Mouse (Mus musculus): Measurements from ENCODE around the gene Zpld1. TPM values are rescaled to one million over a fixed set of nuclear protein-coding genes. Genes with fewer than 3 reads are reported as not detected.

Gene Zpld1
- polyA plus RNA-seq, 1 experiment from 2014 or later, result not detected

- Histone ChIP-seq H3K9ac (replicated peaks; ENCODE audit: low read depth) (no peak overlapping the region), H3K9me3 (ENCODE audit: low read length) (no peaks in the 10 kb centered on the region), H3K4me3 (ENCODE audit: low read depth, low read length) (no peak overlapping the region), H3K36me3 (ENCODE audit: insufficient read depth, low read length) (no peaks in the 10 kb centered on the region), H3K4me2 (replicated peaks; ENCODE audit: low read depth, low read length) (no peak overlapping the region), H3K4me1 (ENCODE audit: insufficient read depth, low read depth, low read length) (no peaks in the 10 kb centered on the region), H3K27ac (ENCODE audit: low read length) (no peak overlapping the region), H3K27me3 (replicated peaks; ENCODE audit: insufficient read depth, low read length) (no peaks in the 10 kb centered on the region)
- ATAC-seq, result no peak
- TF ChIP-seq CTCF (IDR thresholded peaks at IDR 0.05) (no peak), EP300 (IDR thresholded peaks at IDR 0.05) (no peak)
- DNase-seq (ENCODE audit: low spot score), result no peak
- WGBS, result 93% methylated on average over 1 of the region's 1 CpGs
Measured at GRCm38 (mm10) chr16:55203945-55204344, 93.8 kb downstream of the Zpld1 start.

- Histone ChIP-seq H3K9me3 (ENCODE audit: low read length) (no peaks in the 10 kb centered on the region), H3K27ac (ENCODE audit: low read length) (no peak overlapping the region), H3K4me3 (ENCODE audit: low read depth, low read length) (no peak overlapping the region), H3K36me3 (ENCODE audit: insufficient read depth, low read length) (no peaks in the 10 kb centered on the region), H3K4me2 (replicated peaks; ENCODE audit: low read depth, low read length) (no peak overlapping the region), H3K9ac (replicated peaks; ENCODE audit: low read depth) (no peak overlapping the region), H3K27me3 (replicated peaks; ENCODE audit: insufficient read depth, low read length) (no peaks in the 10 kb centered on the region), H3K4me1 (ENCODE audit: insufficient read depth, low read depth, low read length) (no peaks in the 10 kb centered on the region)
- no peak for ATAC-seq
- no peak for DNase-seq (ENCODE audit: low spot score)
- TF ChIP-seq EP300 (IDR thresholded peaks at IDR 0.05) (no peak), CTCF (IDR thresholded peaks at IDR 0.05) (no peak)
- 72% methylated on average over 2 of the region's 2 CpGs for WGBS
Measured at GRCm38 (mm10) chr16:55190397-55190796, 107.4 kb downstream of the Zpld1 start.

GRCm38 (mm10) chr16:55185370-55185769 lies 112.4 kb downstream of the Zpld1 start:
- ATAC-seq, result no peak
- WGBS, result 87% methylated on average over 1 of the region's 1 CpGs
- Histone ChIP-seq H3K4me3 (ENCODE audit: low read depth, low read length) (no peak overlapping the region), H3K9me3 (ENCODE audit: low read length) (no peaks in the 10 kb centered on the region), H3K4me1 (ENCODE audit: insufficient read depth, low read depth, low read length) (no peaks in the 10 kb centered on the region), H3K27me3 (replicated peaks; ENCODE audit: insufficient read depth, low read length) (no peaks in the 10 kb centered on the region), H3K9ac (replicated peaks; ENCODE audit: low read depth) (no peak overlapping the region), H3K4me2 (replicated peaks; ENCODE audit: low read depth, low read length) (no peak overlapping the region), H3K36me3 (ENCODE audit: insufficient read depth, low read length) (no peaks in the 10 kb centered on the region), H3K27ac (ENCODE audit: low read length) (no peak overlapping the region)
- TF ChIP-seq EP300 (IDR thresholded peaks at IDR 0.05) (no peak), CTCF (IDR thresholded peaks at IDR 0.05) (no peak)
- no peak for DNase-seq (ENCODE audit: low spot score)

Data from lung, postnatal 0 days (tissue).